Mouse (Mus musculus): ENCODE data around the gene Ost4. TPM values are rescaled to one million over a fixed set of nuclear protein-coding genes. Genes with fewer than 3 reads are reported as not detected.

Gene Ost4
- polyA plus RNA-seq, 1 experiment from 2014 or later = 244 TPM

- Histone ChIP-seq H3K9ac (replicated peaks) (peak overlapping the region; percentile 36; the same call in 1 of the 2 replicates), H3K27me3 (replicated peaks) (no peaks in the 10 kb centered on the region), H3K4me2 (peak overlapping the region; percentile 49), H3K4me1 (peaks cover 22% of the 10 kb centered on the region), H3K27ac (replicated peaks) (peak overlapping the region; percentile 74), H3K36me3 (no peaks in the 10 kb centered on the region), H3K4me3 (replicated peaks) (peak overlapping the region; percentile 33), H3K9me3 (replicated peaks) (no peaks in the 10 kb centered on the region)
- ATAC-seq (ENCODE audit: low FRiP score) = no peak
- WGBS = 85% methylated on average over 7 of the region's 7 CpGs
These were observed 6.6 kb upstream of the Ost4 start for GRCm38 (mm10) chr5:30914101-30914635.

GRCm38 (mm10) chr5:30913060-30913841, 5.7 kb upstream of the Ost4 start, which contains the start of gene Emilin1:
Gene Emilin1, plus strand, starts transcription at chr5:30913402.
- ATAC-seq (ENCODE audit: low FRiP score) = no peak

DNA sequence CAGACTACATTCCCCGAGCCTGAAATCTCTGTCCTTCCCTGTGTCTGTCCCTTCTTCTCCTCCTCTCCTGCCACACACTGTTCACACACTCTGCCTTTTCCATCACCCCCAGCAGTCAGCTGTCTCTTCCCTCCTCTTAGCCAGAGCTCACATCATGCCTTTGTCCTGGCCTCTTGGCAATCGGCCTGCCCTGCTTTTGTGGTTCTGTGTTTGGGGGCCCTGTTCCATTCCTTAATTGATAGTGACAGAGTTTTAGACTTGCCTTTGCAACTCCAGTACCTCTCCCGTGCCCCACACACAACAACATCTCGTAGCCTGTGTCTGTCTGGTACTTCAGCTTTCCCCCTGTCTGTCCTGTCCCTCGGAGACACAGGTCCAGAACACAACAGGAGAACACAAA, 4.6 kb upstream of the Ost4 start:
- Histone ChIP-seq H3K9ac (replicated peaks) (no peak overlapping the region), H3K4me1 (peaks cover 33% of the 10 kb centered on the region), H3K36me3 (no peaks in the 10 kb centered on the region), H3K9me3 (replicated peaks) (no peaks in the 10 kb centered on the region), H3K27me3 (replicated peaks) (no peaks in the 10 kb centered on the region), H3K4me3 (replicated peaks) (no peak overlapping the region), H3K4me2 (no peak overlapping the region), H3K27ac (replicated peaks) (peak overlapping the region; percentile 74)
- no peak for ATAC-seq (ENCODE audit: low FRiP score)
- 54% methylated on average over 5 of the region's 5 CpGs for WGBS

More at GRCm38 (mm10) chr5:30913060-30913841, 5.7 kb upstream of the Ost4 start, which contains the start of gene Emilin1:
- peak within 1 kb of the TSS; percentile 33 for H3K4me3 ChIP-seq (replicated peaks)
- peak within 1 kb of the TSS; percentile 36; the same call in 1 of the 2 replicates for H3K9ac ChIP-seq (replicated peaks)
- no peaks in the 10 kb centered on the region for H3K36me3 ChIP-seq
- no peaks in the 10 kb centered on the region for H3K27me3 ChIP-seq (replicated peaks)
- 47% methylated on average over 10 of the region's 13 CpGs for WGBS
- peak within 1 kb of the TSS; percentile 49 for H3K4me2 ChIP-seq
- peaks cover 28% of the 10 kb centered on the region for H3K4me1 ChIP-seq
- H3K9me3 ChIP-seq (replicated peaks) = no peaks in the 10 kb centered on the region
- H3K27ac ChIP-seq (replicated peaks) = peak within 1 kb of the TSS; percentile 74

GRCm38 (mm10) chr5:30910481-30910880, 2.9 kb upstream of the Ost4 start:
- no peak overlapping the region for H3K4me2 ChIP-seq
- peaks cover 4% of the 10 kb centered on the region; the same call in 1 of the 2 replicates for H3K36me3 ChIP-seq
- no peak for ATAC-seq (ENCODE audit: low FRiP score)
- H3K27ac ChIP-seq (replicated peaks) = no peak overlapping the region
- no peaks in the 10 kb centered on the region for H3K27me3 ChIP-seq (replicated peaks)
- no peak overlapping the region for H3K9ac ChIP-seq (replicated peaks)
- H3K9me3 ChIP-seq (replicated peaks) = no peaks in the 10 kb centered on the region
- H3K4me3 ChIP-seq (replicated peaks) = no peak overlapping the region
- peaks cover 39% of the 10 kb centered on the region for H3K4me1 ChIP-seq

GRCm38 (mm10) chr5:30909863-30910262, 2.3 kb upstream of the Ost4 start:
- no peak overlapping the region for H3K9ac ChIP-seq (replicated peaks)
- no peak for ATAC-seq (ENCODE audit: low FRiP score)
- peaks cover 6% of the 10 kb centered on the region for H3K36me3 ChIP-seq
- no peaks in the 10 kb centered on the region for H3K9me3 ChIP-seq (replicated peaks)
- H3K27ac ChIP-seq (replicated peaks) = no peak overlapping the region
- H3K4me1 ChIP-seq = peaks cover 43% of the 10 kb centered on the region
- H3K27me3 ChIP-seq (replicated peaks) = no peaks in the 10 kb centered on the region
- no peak overlapping the region for H3K4me2 ChIP-seq
- WGBS = 82% methylated on average over 7 of the region's 7 CpGs
- H3K4me3 ChIP-seq (replicated peaks) = no peak overlapping the region

GRCm38 (mm10) chr5:30909300-30909659, 1.7 kb upstream of the Ost4 start:
- Histone ChIP-seq H3K4me2 (no peak overlapping the region), H3K27me3 (replicated peaks) (no peaks in the 10 kb centered on the region), H3K4me3 (replicated peaks) (no peak overlapping the region), H3K9ac (replicated peaks) (no peak overlapping the region), H3K9me3 (replicated peaks) (no peaks in the 10 kb centered on the region), H3K36me3 (peaks cover 11% of the 10 kb centered on the region), H3K27ac (replicated peaks) (peak overlapping the region; percentile 91), H3K4me1 (peaks cover 48% of the 10 kb centered on the region)
- no peak for ATAC-seq (ENCODE audit: low FRiP score)
- WGBS = 48% methylated on average over 7 of the region's 7 CpGs

DNA sequence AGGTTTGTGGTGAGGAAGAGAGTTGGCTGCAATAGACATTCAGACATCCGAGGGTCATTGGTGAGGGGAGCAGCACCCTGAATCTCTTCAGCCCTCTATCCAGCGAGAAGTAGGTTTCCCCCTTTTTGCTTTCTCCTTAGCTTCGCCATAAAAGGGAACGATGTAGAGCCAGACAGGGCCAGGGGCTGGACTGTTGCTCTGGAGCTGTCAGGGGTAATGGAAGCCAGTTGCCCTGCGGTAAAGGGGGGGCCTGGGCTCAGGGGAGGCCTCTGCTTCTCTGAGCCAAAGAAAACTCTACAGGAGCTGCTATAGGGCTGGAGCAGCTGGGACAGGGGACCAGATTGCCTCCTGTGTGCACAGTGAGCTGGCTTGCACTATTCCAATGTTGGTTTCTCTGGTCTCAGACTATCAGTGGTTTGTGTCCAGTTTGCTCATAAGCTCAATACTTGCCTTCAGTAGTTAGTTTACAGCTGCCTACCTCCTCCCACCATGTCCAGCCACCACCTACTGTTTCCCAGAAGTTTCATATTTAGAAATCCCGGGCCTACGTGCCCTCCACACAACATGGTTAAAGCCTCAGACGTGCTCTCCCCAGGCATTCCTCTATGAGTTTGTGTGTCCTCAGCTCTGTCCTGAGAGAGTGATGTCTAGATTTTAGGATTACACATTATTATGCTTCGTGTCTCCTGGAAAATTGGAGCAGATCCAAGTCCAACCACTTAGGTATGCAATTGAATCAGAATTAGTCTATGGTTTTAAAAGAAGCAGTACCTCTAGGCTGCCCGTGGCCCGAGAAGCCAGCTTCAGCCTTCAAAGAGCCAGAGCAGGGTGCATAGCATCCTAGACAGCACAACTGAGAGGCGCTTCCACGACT, 1.1 kb upstream of the Ost4 start:
- ATAC-seq (ENCODE audit: low FRiP score) = no peak
- H3K9ac ChIP-seq (replicated peaks) = peak overlapping the region; percentile 81
- peak overlapping the region; percentile 67 for H3K4me3 ChIP-seq (replicated peaks)
- H3K27me3 ChIP-seq (replicated peaks) = no peaks in the 10 kb centered on the region
- peaks cover 48% of the 10 kb centered on the region for H3K4me1 ChIP-seq
- WGBS = 51% methylated on average over 13 of the region's 13 CpGs
- H3K9me3 ChIP-seq (replicated peaks) = no peaks in the 10 kb centered on the region
- peaks cover 17% of the 10 kb centered on the region for H3K36me3 ChIP-seq
- peak overlapping the region; percentile 91 for H3K27ac ChIP-seq (replicated peaks)
- peak overlapping the region; percentile 96 for H3K4me2 ChIP-seq

DNA sequence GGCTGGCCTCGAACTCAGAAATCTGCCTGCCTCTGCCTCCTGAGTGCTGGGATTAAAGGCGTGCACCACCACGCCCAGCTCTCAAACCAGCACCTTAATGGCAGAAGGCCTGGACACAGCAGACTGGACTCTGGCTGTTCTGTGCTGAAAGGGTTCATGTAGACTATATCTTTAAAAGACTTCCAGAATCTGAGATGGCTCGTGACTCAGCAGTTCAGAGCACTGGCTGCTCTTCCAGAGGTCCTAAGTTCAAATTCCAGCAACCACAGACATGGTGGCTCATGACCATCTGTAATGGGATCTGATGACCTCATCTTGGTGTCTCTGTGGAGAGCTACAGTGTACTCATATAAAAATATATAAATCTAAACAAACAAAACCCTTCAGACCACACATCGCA, 5.7 kb downstream of the Ost4 start:
- Histone ChIP-seq H3K4me1 (peaks cover 24% of the 10 kb centered on the region), H3K9me3 (replicated peaks) (no peaks in the 10 kb centered on the region), H3K9ac (replicated peaks) (no peak overlapping the region), H3K4me2 (no peak overlapping the region), H3K4me3 (replicated peaks) (no peak overlapping the region), H3K27ac (replicated peaks) (no peak overlapping the region), H3K27me3 (replicated peaks) (no peaks in the 10 kb centered on the region), H3K36me3 (peaks cover 54% of the 10 kb centered on the region)
- ATAC-seq (ENCODE audit: low FRiP score) = no peak
- WGBS = 98% methylated on average over 5 of the region's 5 CpGs

DNA sequence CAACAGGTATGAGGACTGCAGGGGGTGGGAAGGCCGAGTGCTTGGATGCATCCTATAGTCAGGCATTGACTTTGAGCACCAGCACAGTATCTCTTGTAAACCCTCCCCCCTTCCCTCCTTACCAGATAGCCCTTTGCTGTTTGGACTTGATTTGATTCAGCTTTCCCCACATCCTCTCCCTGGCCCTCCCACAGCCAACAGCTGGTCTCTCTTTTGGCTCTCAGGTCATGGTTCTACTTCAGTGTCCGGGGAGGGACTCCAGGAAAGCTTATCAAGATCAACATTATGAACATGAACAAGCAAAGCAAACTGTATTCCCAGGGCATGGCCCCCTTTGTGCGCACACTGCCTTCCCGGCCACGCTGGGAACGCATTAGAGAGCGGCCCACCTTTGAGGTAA, 17.2 kb downstream of the Ost4 start:
- Histone ChIP-seq H3K9me3 (replicated peaks) (no peaks in the 10 kb centered on the region), H3K36me3 (peaks cover 46% of the 10 kb centered on the region), H3K27ac (replicated peaks) (peak overlapping the region; percentile 97; the same call in 1 of the 2 replicates), H3K4me3 (replicated peaks) (peak overlapping the region; percentile 57), H3K9ac (replicated peaks) (peak overlapping the region; percentile 66), H3K27me3 (replicated peaks) (no peaks in the 10 kb centered on the region), H3K4me1 (peaks cover 25% of the 10 kb centered on the region), H3K4me2 (peak overlapping the region; percentile 68)
- WGBS = 85% methylated on average over 7 of the region's 7 CpGs
- no peak for ATAC-seq (ENCODE audit: low FRiP score)

DNA sequence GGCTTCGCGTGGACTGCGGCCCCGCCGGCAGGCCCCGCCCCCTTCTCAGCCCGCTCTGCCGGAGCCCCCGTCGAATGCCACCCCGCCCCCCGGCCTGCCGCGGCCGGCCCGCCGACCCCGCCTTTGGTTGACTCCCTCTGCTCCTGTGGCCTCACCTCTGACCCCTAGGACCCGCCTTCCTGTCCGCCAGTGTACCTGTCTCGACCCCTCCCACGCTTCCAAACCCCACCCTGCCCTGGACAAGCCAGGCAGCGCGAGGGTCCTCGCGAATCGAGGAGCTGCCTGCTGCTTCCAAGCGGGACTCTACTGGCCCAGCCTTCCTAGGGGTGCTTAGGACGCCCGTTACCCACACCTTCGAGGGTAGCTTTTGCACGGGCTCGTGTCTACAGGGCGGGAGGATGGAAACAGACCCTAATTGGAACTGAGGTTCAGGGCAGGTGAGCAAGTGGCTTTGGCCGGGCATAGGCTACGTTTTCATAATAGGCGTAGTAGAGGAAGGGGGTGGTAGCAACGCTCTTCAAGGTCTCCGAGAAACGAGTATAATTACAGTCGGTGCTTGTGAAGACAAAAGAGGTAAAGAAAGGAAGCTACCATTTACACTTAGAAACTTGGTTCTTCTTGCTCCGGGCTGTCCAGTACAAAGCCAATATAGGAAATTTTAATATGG, 18.4 kb downstream of the Ost4 start:
- H3K27ac ChIP-seq (replicated peaks) = peak overlapping the region; percentile 97
- peaks cover 25% of the 10 kb centered on the region for H3K4me1 ChIP-seq
- H3K36me3 ChIP-seq = peaks cover 34% of the 10 kb centered on the region
- H3K9me3 ChIP-seq (replicated peaks) = no peaks in the 10 kb centered on the region
- peak overlapping the region; percentile 57 for H3K4me3 ChIP-seq (replicated peaks)
- peak overlapping the region; percentile 66 for H3K9ac ChIP-seq (replicated peaks)
- peak; percentile 19 for ATAC-seq (ENCODE audit: low FRiP score)
- H3K27me3 ChIP-seq (replicated peaks) = no peaks in the 10 kb centered on the region
- under 1% methylated on average over 29 of the region's 42 CpGs for WGBS
- H3K4me2 ChIP-seq = peak overlapping the region; percentile 68

All from neural tube, embryonic 15.5 days (tissue).